Mouse (Mus musculus) intestine, embryonic 16.5 days (tissue): Measurements from ENCODE around the gene Fn1. TPM values are rescaled to one million over a fixed set of nuclear protein-coding genes. Genes with fewer than 3 reads are reported as not detected.

Source experiments
- ATAC-seq: fragments of 200-750 bp; cut with Nextera tagmentation; 2 replicates; pipeline ENCODE4 v1.8.0; 2017; ENCODE audit warnings: moderate TSS enrichment, moderate library complexity
- H3K27ac ChIP-seq: fragments of 300-500 bp; sonication (generic); 2 replicates; pipeline ENCODE4 v1.5.1; 2014; ENCODE audit warnings: mild to moderate bottlenecking, low read length
- H3K27me3 ChIP-seq: fragments of 300-500 bp; sonication (generic); replicated peaks from 2 replicates; pipeline ENCODE4 v1.6.1; 2014; ENCODE audit warnings: low read length, control low read depth, mixed read lengths; ENCODE audit not compliant: control insufficient read depth, insufficient read depth
- H3K36me3 ChIP-seq: fragments of 300-500 bp; sonication (generic); 2 replicates; pipeline ENCODE4 v1.6.1; 2014; ENCODE audit warnings: low read length, control low read depth; ENCODE audit not compliant: control insufficient read depth, insufficient read depth
- H3K4me1 ChIP-seq: fragments of 300-500 bp; sonication (generic); 2 replicates; pipeline ENCODE4 v1.6.1; 2014; ENCODE audit warnings: low read length, control low read depth, mixed read lengths; ENCODE audit not compliant: control insufficient read depth, insufficient read depth
- H3K4me2 ChIP-seq: fragments of 300-500 bp; sonication (generic); 2 replicates; pipeline ENCODE4 v1.6.1; 2014; ENCODE audit warnings: low read depth, low read length, control low read depth
- H3K4me3 ChIP-seq: fragments of 300-500 bp; sonication (generic); 2 replicates; pipeline ENCODE4 v1.5.1; 2014; ENCODE audit warnings: mild to moderate bottlenecking, low read length
- H3K9ac ChIP-seq: fragments of 300-500 bp; sonication (generic); 2 replicates; pipeline ENCODE4 v1.6.1; 2014; ENCODE audit warnings: low read depth, low read length
- H3K9me3 ChIP-seq: fragments of 300-500 bp; sonication (generic); 2 replicates; pipeline ENCODE4 v1.6.1; 2016; ENCODE audit warnings: low read length, control low read depth; ENCODE audit not compliant: control insufficient read depth
- WGBS: fragments of 180-500 bp; shearing (Covaris S2); extraction: QIAGEN DNeasy Blood & Tissue Kit; methylation state at CpG from one replicate; pipeline ENCODE4 v1.1.7; 2014; 5-methylcytosine and 5-hydroxymethylcytosine counted together
- polyA plus RNA-seq: library from polyadenylated mRNA; unstranded; fragments of >200 nt; fragmentation: Nextera tagmentation; extraction: Ambion mirVana; gene quantifications from 2 replicates; pipeline ENCODE4 v1.2.1, GENCODE M21; 2015

The Fn1 gene
- polyA plus RNA-seq, 1 experiment from 2014 or later, result 63.2 TPM

DNA sequence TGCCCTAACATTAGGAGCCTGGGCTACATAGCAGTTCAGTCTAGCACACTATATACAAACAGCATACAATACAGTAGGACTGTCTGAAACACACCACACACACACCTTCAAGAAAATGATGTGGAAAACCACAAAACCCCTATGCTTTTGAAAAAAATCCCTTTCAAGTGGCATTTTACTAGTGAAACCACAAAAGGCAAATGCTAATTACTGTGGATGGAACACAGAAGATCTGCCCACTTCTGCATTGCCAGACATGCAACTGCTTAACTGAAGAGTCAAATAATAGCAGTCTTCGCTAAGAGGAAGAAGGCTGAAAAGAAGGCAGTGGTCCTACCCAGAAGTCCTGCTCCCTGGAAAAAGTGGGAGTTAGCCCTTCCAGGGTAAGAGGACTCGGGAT is 58.7 kb downstream of the Fn1 start:
- ATAC-seq, result no peak
- no peak overlapping the region for H3K9ac ChIP-seq
- no peaks in the 10 kb centered on the region for H3K4me1 ChIP-seq
- H3K4me3 ChIP-seq, result no peak overlapping the region
- no peak overlapping the region for H3K4me2 ChIP-seq
- no peaks in the 10 kb centered on the region for H3K27me3 ChIP-seq
- 86% methylated on average over 2 of the region's 2 CpGs for WGBS
- H3K9me3 ChIP-seq, result no peaks in the 10 kb centered on the region
- H3K36me3 ChIP-seq, result peaks cover 34% of the 10 kb centered on the region
- H3K27ac ChIP-seq, result no peak overlapping the region

DNA sequence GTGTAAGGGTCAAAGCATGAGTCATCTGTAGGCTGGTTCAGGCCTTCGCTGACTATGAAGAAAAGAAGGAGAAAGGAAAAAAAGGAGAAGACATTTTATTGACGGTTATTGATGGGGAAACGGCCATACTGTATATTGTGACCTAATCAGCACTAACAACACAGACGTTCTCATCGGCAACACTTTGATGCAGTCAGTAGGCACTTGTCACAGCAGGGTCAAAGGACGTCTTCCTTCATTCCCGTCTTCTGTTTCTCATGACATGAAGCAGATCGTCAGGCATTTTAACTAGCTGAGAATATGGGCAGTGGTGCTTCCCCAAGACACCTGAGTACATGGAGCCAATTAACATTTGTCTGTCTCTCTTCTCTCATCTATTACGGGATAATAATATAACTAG is 59.8 kb downstream of the Fn1 start:
- H3K27me3 ChIP-seq, result no peaks in the 10 kb centered on the region
- 96% methylated on average over 9 of the region's 9 CpGs for WGBS

DNA sequence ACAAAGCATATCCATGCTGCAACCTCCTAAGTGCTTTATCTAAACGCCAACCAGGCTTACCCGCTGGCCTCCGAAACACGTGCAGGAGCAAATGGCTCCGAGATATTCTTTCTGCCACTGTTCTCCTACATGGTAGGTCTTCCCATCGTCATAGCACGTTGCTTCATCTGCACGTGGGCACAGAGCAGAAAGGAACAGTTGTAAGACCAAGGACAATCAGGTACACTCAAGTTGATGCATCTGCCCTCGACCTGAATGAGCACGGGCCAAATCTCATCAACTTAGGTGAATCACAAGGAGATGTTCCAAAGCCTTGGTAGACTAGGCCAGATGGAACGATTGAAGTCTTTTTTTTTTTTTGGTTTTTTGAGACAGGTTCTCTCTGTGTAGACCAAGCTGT is 63.0 kb downstream of the Fn1 start:
- Histone ChIP-seq H3K4me3 (no peak overlapping the region), H3K9ac (no peak overlapping the region), H3K36me3 (peaks cover 20% of the 10 kb centered on the region), H3K9me3 (no peaks in the 10 kb centered on the region), H3K27me3 (no peaks in the 10 kb centered on the region), H3K4me1 (no peaks in the 10 kb centered on the region), H3K4me2 (no peak overlapping the region), H3K27ac (no peak overlapping the region)
- 93% methylated on average over 11 of the region's 11 CpGs for WGBS
- no peak for ATAC-seq

More for the DNA sequence above, 59.8 kb downstream of the Fn1 start:
- Histone ChIP-seq H3K4me2 (no peak overlapping the region), H3K9me3 (no peaks in the 10 kb centered on the region), H3K4me1 (no peaks in the 10 kb centered on the region), H3K36me3 (peaks cover 28% of the 10 kb centered on the region), H3K4me3 (no peak overlapping the region), H3K9ac (no peak overlapping the region), H3K27ac (no peak overlapping the region)
- no peak for ATAC-seq

DNA sequence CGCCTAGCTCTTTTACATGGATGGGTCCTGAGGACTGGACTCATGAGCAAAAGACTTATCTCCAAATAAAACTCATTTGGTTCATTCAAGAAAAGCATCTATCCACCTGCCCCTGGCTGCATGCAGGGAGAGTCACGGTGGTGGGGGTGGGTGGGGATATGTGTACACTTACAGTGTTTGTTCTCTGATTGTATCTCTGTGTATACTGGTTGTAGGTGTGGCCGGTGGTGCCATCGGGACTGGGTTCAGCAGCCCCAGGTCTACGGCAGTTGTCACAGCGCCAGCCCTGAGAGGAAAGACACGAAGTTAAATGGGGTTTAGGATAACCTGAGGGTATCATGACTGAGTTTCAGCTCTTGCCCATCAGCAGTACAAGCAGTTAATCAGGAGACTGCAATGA is 66.3 kb downstream of the Fn1 start:
- no peak overlapping the region for H3K4me3 ChIP-seq

DNA sequence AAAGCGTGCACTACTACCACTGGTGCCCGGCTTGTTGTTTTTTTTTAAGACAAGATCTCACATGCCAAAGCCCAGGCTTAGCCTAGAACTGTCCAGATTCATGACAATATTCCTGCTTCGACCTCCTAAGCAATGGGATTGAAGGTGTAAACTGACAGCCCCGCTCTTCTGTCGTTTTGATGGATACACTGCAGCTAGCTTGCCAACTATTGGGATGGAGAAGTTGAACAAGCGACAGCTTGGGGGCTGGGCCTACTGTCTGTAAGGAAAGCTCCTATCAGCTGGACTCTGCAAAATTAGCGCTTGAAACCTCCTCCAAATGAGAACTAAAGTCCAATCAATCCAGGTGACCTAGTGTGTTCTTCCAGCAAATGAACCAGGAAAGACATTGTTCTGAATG is 69.1 kb downstream of the Fn1 start:
- Histone ChIP-seq H3K36me3 (peaks cover 5% of the 10 kb centered on the region; the same call in 1 of the 2 replicates), H3K4me2 (no peak overlapping the region), H3K27ac (no peak overlapping the region), H3K9ac (no peak overlapping the region), H3K27me3 (no peaks in the 10 kb centered on the region), H3K4me1 (no peaks in the 10 kb centered on the region), H3K4me3 (no peak overlapping the region), H3K9me3 (no peaks in the 10 kb centered on the region)
- ATAC-seq, result no peak
- WGBS, result 88% methylated on average over 7 of the region's 7 CpGs

More for the DNA sequence above, 66.3 kb downstream of the Fn1 start:
- ATAC-seq, result no peak
- Histone ChIP-seq H3K9me3 (no peaks in the 10 kb centered on the region), H3K36me3 (peaks cover 12% of the 10 kb centered on the region), H3K4me1 (no peaks in the 10 kb centered on the region), H3K27ac (no peak overlapping the region), H3K4me2 (no peak overlapping the region), H3K27me3 (no peaks in the 10 kb centered on the region), H3K9ac (no peak overlapping the region)
- 77% methylated on average over 7 of the region's 7 CpGs for WGBS

DNA sequence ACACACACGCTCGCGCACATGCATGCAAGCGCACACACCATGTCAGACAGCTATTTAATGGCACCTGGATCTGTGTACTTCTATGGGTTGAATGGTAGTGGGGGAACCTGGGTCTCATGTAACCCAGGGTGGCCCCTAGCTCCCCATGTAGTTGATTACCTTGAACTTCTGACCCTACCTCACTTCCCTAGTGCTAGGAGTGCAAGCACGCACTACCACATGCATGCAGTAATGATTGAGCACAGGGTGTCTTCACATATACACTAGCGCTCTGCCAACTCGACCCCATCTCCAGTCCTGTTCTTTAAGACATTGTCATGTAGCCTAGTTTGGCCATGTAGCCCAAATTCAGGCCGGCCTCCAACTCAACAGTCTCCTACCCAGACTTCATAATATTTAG is 69.7 kb downstream of the Fn1 start:
- Histone ChIP-seq H3K36me3 (peaks cover 11% of the 10 kb centered on the region), H3K4me2 (no peak overlapping the region), H3K9me3 (no peaks in the 10 kb centered on the region), H3K4me1 (no peaks in the 10 kb centered on the region), H3K4me3 (no peak overlapping the region), H3K9ac (no peak overlapping the region), H3K27me3 (no peaks in the 10 kb centered on the region), H3K27ac (no peak overlapping the region)
- no peak for ATAC-seq
- 94% methylated on average over 8 of the region's 8 CpGs for WGBS

DNA sequence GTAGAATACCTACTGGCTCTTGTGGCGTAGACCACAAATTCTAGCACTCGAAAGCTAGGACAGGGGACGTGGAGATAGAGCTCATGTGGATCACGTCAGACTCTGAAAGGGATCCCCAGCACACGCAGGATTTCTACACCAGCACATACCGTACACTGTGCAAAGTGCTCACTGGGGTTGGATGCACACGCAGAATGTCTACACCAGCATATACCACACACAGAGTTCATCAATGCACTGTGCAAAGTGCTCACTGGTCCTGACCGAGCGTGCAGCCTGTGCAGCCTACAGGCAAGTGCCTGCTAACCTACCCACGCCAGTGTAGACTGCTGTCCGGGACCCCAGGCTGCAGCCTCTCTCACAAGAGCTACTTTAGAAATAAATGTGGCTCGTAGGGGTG is 72.6 kb downstream of the Fn1 start:
- H3K36me3 ChIP-seq, result peaks cover 36% of the 10 kb centered on the region
- ATAC-seq, result no peak
- no peak overlapping the region for H3K27ac ChIP-seq
- H3K9ac ChIP-seq, result no peak overlapping the region
- no peaks in the 10 kb centered on the region for H3K9me3 ChIP-seq
- no peak overlapping the region for H3K4me3 ChIP-seq
- H3K4me2 ChIP-seq, result no peak overlapping the region
- WGBS, result 94% methylated on average over 12 of the region's 12 CpGs
- no peaks in the 10 kb centered on the region for H3K27me3 ChIP-seq
- no peaks in the 10 kb centered on the region for H3K4me1 ChIP-seq

DNA sequence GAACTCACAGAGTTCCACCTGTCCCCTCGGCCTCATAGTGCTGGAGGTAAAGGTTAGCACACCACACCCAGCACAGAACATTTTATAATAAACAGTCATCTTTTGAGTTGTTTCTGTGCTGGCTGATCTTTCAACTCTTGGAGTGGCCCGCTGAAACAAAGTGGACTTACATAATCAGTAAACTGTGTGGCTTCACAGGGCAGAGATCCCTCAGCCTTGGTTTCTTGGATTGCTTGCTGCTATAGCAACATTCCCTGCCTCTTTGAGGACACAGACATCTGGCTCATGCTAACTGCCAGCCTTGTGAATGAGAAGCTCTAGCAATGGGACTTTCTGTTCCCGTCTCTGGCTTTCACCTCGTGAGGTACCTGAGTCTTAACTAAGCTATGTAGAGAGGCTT is 73.5 kb downstream of the Fn1 start:
- H3K4me1 ChIP-seq, result no peaks in the 10 kb centered on the region
- peaks cover 36% of the 10 kb centered on the region for H3K36me3 ChIP-seq
- no peak overlapping the region for H3K4me2 ChIP-seq
- no peaks in the 10 kb centered on the region for H3K27me3 ChIP-seq
- ATAC-seq, result no peak
- H3K9ac ChIP-seq, result no peak overlapping the region
- no peak overlapping the region for H3K4me3 ChIP-seq
- WGBS, result 84% methylated on average over 4 of the region's 4 CpGs
- H3K9me3 ChIP-seq, result no peaks in the 10 kb centered on the region
- no peak overlapping the region for H3K27ac ChIP-seq

DNA sequence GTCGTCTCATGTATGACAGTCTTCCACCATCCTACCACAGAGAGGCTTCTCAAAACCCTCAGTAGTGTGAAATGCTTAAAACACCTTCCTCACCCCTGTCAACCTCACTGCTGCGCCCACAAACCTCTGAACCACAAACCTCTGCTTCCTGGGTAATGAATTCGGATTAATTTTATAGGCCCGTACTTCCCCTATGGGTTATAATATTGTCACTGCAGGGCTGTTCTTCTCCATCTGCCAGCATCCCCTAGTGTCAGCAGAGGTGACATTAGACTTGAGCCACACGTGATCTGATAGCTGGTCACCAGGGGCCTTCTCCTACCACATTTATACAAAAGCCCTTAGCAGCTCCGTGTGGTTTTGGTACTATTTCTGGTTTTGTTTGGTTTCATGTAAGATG is 76.2 kb downstream of the Fn1 start:
- Histone ChIP-seq H3K27ac (no peak overlapping the region), H3K27me3 (no peaks in the 10 kb centered on the region), H3K9ac (no peak overlapping the region), H3K4me2 (no peak overlapping the region), H3K36me3 (peaks cover 53% of the 10 kb centered on the region), H3K9me3 (no peaks in the 10 kb centered on the region), H3K4me3 (no peak overlapping the region), H3K4me1 (no peaks in the 10 kb centered on the region)
- no peak for ATAC-seq
- WGBS, result 92% methylated on average over 6 of the region's 6 CpGs

DNA sequence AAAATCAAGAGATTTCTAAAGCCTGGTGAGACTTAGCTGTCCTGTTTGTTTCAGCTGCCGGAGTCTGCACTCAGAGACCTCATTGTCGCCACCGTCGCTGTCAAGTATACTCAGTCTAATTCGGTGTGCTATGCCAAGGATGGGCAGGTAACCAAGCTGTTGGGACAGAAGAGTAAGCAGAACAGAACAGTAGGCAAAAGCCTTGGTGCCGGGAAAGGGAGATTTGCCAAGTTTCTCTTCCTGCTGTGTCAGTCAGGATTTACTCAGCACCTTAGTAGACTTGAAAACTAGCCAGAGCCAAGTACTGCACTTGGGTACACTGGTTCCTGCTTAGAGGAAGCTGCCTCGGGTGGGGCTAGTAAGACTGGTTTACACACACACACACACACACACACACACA is 77.0 kb downstream of the Fn1 start:
- no peak overlapping the region for H3K4me3 ChIP-seq
- peaks cover 61% of the 10 kb centered on the region for H3K36me3 ChIP-seq
- no peaks in the 10 kb centered on the region for H3K4me1 ChIP-seq
- H3K4me2 ChIP-seq, result no peak overlapping the region
- H3K9me3 ChIP-seq, result no peaks in the 10 kb centered on the region
- no peak for ATAC-seq
- 92% methylated on average over 7 of the region's 7 CpGs for WGBS
- no peak overlapping the region for H3K9ac ChIP-seq
- no peak overlapping the region for H3K27ac ChIP-seq
- no peaks in the 10 kb centered on the region for H3K27me3 ChIP-seq
